Mouse (Mus musculus) cerebellum, adult 8-10 months (tissue): ENCODE measurements at regions not wholly inside any gene's neighbourhood (a gene's known extent, or its start where the extent isn't known, plus 50 kb on each side); places are given as distances from the start of the nearest gene placed in this dataset.
A peak's percentile ranks its signal among the peaks of the same experiment; 100 is the strongest.

ENCODE experiments used
- DNase-seq: peaks from one replicate; pipeline ENCODE4 v3.0.0; 2022

- DNase-seq = no peak
Observed at GRCm38 (mm10) chr10:96786903-96787571, 170.2 kb downstream of the Btg1 start.

- no peak for DNase-seq
Observed at GRCm38 (mm10) chr10:96787572-96787946, 170.8 kb downstream of the Btg1 start.

- DNase-seq = no peak
Observed at GRCm38 (mm10) chr10:96788352-96789016, 171.7 kb downstream of the Btg1 start.

- DNase-seq = no peak
Observed at GRCm38 (mm10) chr10:96797116-96797515, 180.3 kb downstream of the Btg1 start.

GRCm38 (mm10) chr10:96800801-96801200 is 184.0 kb downstream of the Btg1 start:
- DNase-seq = no peak

- no peak for DNase-seq
Observed at GRCm38 (mm10) chr10:96804030-96804784, 187.4 kb downstream of the Btg1 start.

GRCm38 (mm10) chr10:96806579-96806978 is 189.8 kb downstream of the Btg1 start:
- no peak for DNase-seq

- DNase-seq = no peak
Observed at GRCm38 (mm10) chr10:96821852-96822251, 205.0 kb downstream of the Btg1 start.

GRCm38 (mm10) chr10:96822344-96823335 is 205.8 kb downstream of the Btg1 start:
- DNase-seq = no peak

- no peak for DNase-seq
Observed at GRCm38 (mm10) chr10:96826234-96826788, 209.5 kb downstream of the Btg1 start.

- DNase-seq = no peak
Observed at GRCm38 (mm10) chr10:96827971-96828370, 211.2 kb downstream of the Btg1 start.

- DNase-seq = peak; percentile 84
Observed at GRCm38 (mm10) chr10:96828581-96829246, 211.9 kb downstream of the Btg1 start.

- no peak for DNase-seq
Observed at GRCm38 (mm10) chr10:96831071-96831470, 214.3 kb downstream of the Btg1 start.

- no peak for DNase-seq
Observed at GRCm38 (mm10) chr10:96837230-96837629, 220.4 kb downstream of the Btg1 start.

GRCm38 (mm10) chr10:96841128-96841527 is 224.3 kb downstream of the Btg1 start:
- peak; percentile 58 for DNase-seq

- no peak for DNase-seq
Observed at GRCm38 (mm10) chr10:96841956-96842355, 225.2 kb downstream of the Btg1 start.

- no peak for DNase-seq
Observed at GRCm38 (mm10) chr10:96845906-96846305, 229.1 kb downstream of the Btg1 start.

- no peak for DNase-seq
Observed at GRCm38 (mm10) chr10:96847028-96847427, 230.2 kb downstream of the Btg1 start.

GRCm38 (mm10) chr10:96847433-96848165 is 230.8 kb downstream of the Btg1 start:
- peak; percentile 83 for DNase-seq

- DNase-seq = no peak
Observed at GRCm38 (mm10) chr10:96848496-96848895, 231.7 kb downstream of the Btg1 start.

GRCm38 (mm10) chr10:96860366-96860765 is 243.6 kb downstream of the Btg1 start:
- DNase-seq = no peak
